Mouse (Mus musculus) kidney, adult 2 months (tissue): ENCODE data around the gene Gpr158.

ENCODE experiments used
- CTCF ChIP-seq: fragments of 200-500 bp; conservative IDR thresholded peaks from 2 replicates; pipeline ENCODE4 v1.5.1; 2011; ENCODE audit warnings: low read depth, mild to moderate bottlenecking, control low read depth, low read length, moderate library complexity, mixed read lengths; ENCODE audit not compliant: insufficient read depth, insufficient read length
- POLR2A ChIP-seq: fragments of 200-500 bp; IDR thresholded peaks from one replicate; pipeline ENCODE4 v1.6.1; 2011; ENCODE audit warnings: low read depth, low read length, control low read depth

GRCm38 (mm10) chr2:21693128-21693527 is 325.8 kb downstream of the Gpr158 start:
- TF ChIP-seq CTCF (no peak), POLR2A (no peak)
